Mouse (Mus musculus): ENCODE data around the gene Dazap1. TPM values are rescaled to one million over a fixed set of nuclear protein-coding genes. Genes with fewer than 3 reads are reported as not detected.

Dazap1 gene
- polyA plus RNA-seq, 1 experiment from 2014 or later, result 34.7 TPM

DNA sequence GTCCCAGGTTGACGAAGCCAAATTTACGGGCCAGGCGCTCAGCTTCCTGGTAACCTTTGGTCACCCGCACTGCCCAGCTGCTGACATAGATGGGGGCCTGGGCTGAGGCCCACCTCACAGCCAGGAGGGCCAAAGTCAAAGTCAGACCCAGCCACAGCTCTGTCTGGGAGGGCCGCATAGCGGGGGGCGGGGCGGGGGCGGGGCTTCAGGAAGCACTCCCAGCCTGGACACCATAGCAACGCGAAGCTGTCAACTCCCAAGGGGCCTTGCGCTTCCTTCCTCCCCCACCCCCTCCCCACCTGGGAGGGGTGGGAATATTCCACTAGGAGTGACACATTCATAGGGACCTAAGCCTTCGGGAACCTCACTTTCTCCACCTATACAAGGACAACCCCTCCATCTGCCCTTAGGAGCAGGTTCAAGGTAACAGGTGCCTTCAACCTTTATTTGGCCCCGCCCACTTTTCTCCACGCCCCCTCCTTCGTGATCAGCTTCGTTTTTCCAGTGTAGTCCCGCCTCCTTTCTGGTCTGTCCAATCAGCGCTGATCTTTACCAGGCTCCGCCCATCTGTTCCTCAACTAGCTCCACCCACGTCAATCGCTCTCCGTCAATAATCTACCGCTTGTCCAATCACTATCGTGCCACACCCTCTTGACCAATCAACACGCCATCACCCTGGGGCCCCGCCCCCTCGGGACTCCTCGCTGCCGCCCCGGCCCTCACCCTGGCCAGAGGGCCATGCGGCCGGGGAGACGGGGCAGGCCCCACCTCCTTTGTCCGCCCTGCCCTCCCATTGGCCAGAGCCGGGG is 68.2 kb downstream of the Dazap1 start, which contains the start of the genes Pcsk4 and Reep6:
Gene Pcsk4, minus strand, starts transcription at position 226 of the 809 bp plus-strand sequence.
Gene Reep6, plus strand, starts transcription at position 681 of the 809 bp plus-strand sequence.
- Histone ChIP-seq H3K36me3 (peaks cover 13% of the 10 kb centered on the region), H3K9ac (peak within 1 kb of the TSS; percentile 83), H3K27me3 (peaks cover 3% of the 10 kb centered on the region; the same call in 1 of the 2 replicates), H3K4me2 (peak within 1 kb of the TSS; percentile 98), H3K4me1 (replicated peaks) (peaks cover 77% of the 10 kb centered on the region), H3K4me3 (replicated peaks) (peak within 1 kb of the TSS; percentile 71), H3K27ac (peak within 1 kb of the TSS; percentile 96), H3K9me3 (replicated peaks) (no peaks in the 10 kb centered on the region)
- peak; percentile 100 for DNase-seq
- ATAC-seq (ENCODE audit: low read depth), result peak; percentile 81
- WGBS (ENCODE audit: insufficient replicate concordance), result 6% methylated on average over 36 of the region's 36 CpGs

DNA sequence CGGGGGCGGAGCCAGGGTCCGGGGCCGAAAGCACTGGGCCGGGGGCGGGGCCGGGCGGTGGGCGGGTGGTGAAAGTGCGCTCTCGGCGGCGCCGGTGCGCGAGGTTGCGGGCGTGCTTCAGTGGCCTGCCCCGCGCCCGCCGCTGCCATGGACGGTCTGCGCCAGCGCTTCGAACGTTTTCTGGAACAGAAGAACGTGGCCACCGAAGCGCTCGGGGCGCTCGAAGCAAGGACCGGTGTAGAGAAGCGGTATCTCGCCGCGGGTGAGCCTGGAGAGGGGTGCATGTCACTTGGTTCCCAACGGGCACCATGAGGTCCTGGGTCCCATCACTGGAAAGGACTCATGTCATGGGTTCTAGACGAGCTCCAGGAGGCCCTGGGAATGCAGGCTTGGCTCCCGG is 68.8 kb downstream of the Dazap1 start:
- H3K27me3 ChIP-seq, result peaks cover 3% of the 10 kb centered on the region; the same call in 1 of the 2 replicates
- H3K4me1 ChIP-seq (replicated peaks), result peaks cover 75% of the 10 kb centered on the region
- peak overlapping the region; percentile 71 for H3K4me3 ChIP-seq (replicated peaks)
- 1% methylated on average over 41 of the region's 41 CpGs for WGBS (ENCODE audit: insufficient replicate concordance)
- peak overlapping the region; percentile 96 for H3K27ac ChIP-seq
- no peaks in the 10 kb centered on the region for H3K9me3 ChIP-seq (replicated peaks)
- no peak for ATAC-seq (ENCODE audit: low read depth)
- H3K9ac ChIP-seq, result peak overlapping the region; percentile 83
- H3K36me3 ChIP-seq, result peaks cover 19% of the 10 kb centered on the region
- H3K4me2 ChIP-seq, result peak overlapping the region; percentile 98
- no peak for DNase-seq

DNA sequence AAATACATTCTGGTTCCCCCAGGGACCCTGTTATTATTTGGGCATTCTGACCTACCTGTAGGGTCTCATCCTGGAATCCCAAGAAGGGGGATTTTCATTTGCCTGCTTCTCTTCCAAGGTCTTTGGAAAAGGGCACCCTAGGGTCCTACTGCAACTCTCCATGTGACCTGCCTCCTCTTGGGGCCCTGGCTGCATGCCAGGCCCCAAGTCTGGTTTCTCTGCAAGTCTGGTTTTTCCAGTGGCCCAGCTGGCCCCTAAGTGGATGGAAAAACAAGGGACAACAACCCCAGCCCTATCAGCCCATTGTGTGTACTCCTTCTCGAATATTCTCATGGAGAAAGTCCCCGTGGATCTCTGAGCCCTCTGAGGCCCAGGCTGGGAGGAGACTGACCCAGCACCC is 69.6 kb downstream of the Dazap1 start:
- no peak for ATAC-seq (ENCODE audit: low read depth)
- peaks cover 8% of the 10 kb centered on the region for H3K27me3 ChIP-seq
- H3K4me2 ChIP-seq, result peak overlapping the region; percentile 98
- DNase-seq, result no peak
- H3K4me3 ChIP-seq (replicated peaks), result peak overlapping the region; percentile 71
- WGBS (ENCODE audit: insufficient replicate concordance), result 55% methylated on average over 2 of the region's 2 CpGs
- peaks cover 69% of the 10 kb centered on the region for H3K4me1 ChIP-seq (replicated peaks)
- H3K36me3 ChIP-seq, result peaks cover 27% of the 10 kb centered on the region
- no peaks in the 10 kb centered on the region for H3K9me3 ChIP-seq (replicated peaks)
- H3K9ac ChIP-seq, result peak overlapping the region; percentile 83
- H3K27ac ChIP-seq, result peak overlapping the region; percentile 96

DNA sequence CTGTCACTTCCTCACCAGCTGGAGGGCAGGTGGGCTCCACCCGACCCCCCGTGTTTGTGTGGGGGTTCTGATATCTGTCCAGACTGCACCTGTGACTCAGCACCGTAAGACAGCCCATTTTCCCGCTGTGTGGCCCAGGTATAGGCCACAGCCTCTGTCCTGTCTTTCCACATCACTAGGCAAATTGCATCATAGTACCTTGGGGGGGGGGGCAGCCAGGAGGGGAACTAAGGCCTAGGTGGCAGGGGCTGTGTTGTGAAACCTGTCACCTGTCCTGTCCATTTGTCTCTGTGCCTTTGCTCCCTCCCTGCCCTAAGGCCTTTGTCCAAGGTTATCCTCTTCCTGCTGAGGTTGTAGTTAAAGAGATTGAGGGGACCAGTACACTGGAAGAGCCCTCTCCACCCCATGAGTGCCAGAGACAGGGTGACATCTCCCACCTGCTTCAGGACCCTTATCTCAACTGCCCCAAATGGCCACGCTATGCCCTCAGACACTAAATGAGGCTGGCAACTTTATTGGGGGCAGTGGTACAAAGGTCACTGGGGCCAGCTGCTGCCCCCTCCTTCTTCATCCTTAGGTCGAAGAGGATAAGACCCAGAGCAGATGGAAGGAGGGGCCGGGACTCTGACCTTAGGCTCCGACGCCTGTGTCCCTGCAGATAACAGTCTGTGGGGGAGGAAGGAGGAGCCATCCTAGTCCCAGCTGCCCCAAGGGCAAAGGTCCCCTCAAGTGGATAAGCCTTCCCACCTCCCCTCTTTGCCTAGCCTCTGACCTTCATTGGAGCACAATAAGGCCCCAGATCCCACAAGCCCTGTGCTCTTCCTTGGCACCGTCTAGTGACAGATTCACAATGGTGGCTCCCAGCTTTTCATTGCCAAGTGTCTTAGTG is 70.6 kb downstream of the Dazap1 start:
- ATAC-seq (ENCODE audit: low read depth) (peak; percentile 79), DNase-seq (peak; percentile 83)
- Histone ChIP-seq H3K9ac (peak overlapping the region; percentile 83), H3K4me2 (peak overlapping the region; percentile 98), H3K4me3 (replicated peaks) (peak overlapping the region; percentile 71), H3K4me1 (replicated peaks) (peaks cover 66% of the 10 kb centered on the region), H3K9me3 (replicated peaks) (no peaks in the 10 kb centered on the region), H3K36me3 (peaks cover 35% of the 10 kb centered on the region), H3K27ac (peak overlapping the region; percentile 96), H3K27me3 (peaks cover 8% of the 10 kb centered on the region)
- 14% methylated on average over 10 of the region's 10 CpGs for WGBS (ENCODE audit: insufficient replicate concordance)

DNA sequence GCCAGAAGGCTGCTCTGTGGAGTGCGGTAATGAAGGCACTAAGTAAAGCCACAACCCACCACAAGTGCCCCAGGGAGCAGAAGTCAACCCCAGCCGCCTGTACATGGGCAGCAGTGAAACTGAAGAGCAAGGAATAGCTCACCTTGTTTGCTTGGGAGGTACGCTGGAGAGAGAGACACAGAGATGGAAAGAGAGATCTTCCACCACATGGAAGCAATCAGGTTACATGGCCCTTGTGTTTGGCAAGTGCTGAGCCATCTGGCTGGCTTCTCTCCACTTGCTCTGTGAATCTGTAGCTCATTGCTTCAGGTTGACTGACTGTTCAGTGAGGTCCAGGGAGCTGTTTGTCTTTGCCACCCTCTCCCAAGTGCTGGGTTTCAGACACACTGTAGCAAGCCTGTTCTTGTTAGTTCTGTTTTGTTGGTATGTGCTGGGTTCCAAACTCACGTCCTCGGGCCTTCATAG is 71.3 kb downstream of the Dazap1 start:
- H3K9ac ChIP-seq, result peak overlapping the region; percentile 83
- H3K4me3 ChIP-seq (replicated peaks), result peak overlapping the region; percentile 71
- 51% methylated on average over 5 of the region's 5 CpGs for WGBS (ENCODE audit: insufficient replicate concordance)
- peaks cover 66% of the 10 kb centered on the region for H3K4me1 ChIP-seq (replicated peaks)
- H3K36me3 ChIP-seq, result peaks cover 35% of the 10 kb centered on the region
- H3K27ac ChIP-seq, result peak overlapping the region; percentile 96
- no peaks in the 10 kb centered on the region for H3K9me3 ChIP-seq (replicated peaks)
- no peak for DNase-seq
- peak overlapping the region; percentile 98 for H3K4me2 ChIP-seq
- no peak for ATAC-seq (ENCODE audit: low read depth)
- peaks cover 8% of the 10 kb centered on the region for H3K27me3 ChIP-seq

DNA sequence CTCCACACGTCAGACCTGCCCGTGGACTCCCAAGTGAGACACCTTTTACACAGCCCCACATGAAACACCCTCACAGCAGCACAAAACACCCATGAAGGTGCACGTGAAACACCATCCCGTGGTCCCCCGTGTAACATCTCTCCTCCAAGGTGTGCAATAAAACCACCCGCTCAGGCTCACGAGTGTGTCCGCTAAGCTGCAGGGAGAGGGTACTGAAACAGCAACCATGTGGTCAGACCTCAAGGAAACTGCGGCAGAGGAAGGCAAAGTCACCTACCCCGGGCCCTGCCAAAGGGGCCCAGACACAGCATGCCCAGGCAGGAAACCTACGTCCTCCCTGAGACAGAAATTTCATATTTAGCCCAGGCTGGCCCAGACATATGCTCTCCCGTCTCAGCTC is 75.0 kb downstream of the Dazap1 start:
- Histone ChIP-seq H3K27me3 (peaks cover 20% of the 10 kb centered on the region), H3K9me3 (replicated peaks) (no peaks in the 10 kb centered on the region), H3K36me3 (peaks cover 35% of the 10 kb centered on the region), H3K4me3 (replicated peaks) (no peak overlapping the region), H3K4me1 (replicated peaks) (peaks cover 51% of the 10 kb centered on the region), H3K9ac (no peak overlapping the region), H3K4me2 (no peak overlapping the region), H3K27ac (no peak overlapping the region)
- DNase-seq (no peak), ATAC-seq (ENCODE audit: low read depth) (no peak)
- 73% methylated on average over 12 of the region's 12 CpGs for WGBS (ENCODE audit: insufficient replicate concordance)

Small RNAs within 50 kb of the gene (microRNA-seq; reads per million reads assigned to microRNA genes)
- gene Mir6911, result 2.9 reads per million, percentile 3 among the genes with 10 or more reads in this experiment

Other genes with a start within 250 kb of the Dazap1 start
- gene Arhgap45, start 244.8 kb upstream of the Dazap1 start, polyA plus RNA-seq (2015; fragmentation: Nextera tagmentation; extraction: Ambion mirVana), result 14.3 and 14.9 TPM in 2 replicates
- gene Polr2e, start 221.7 kb upstream of the Dazap1 start, polyA plus RNA-seq (2015; fragmentation: Nextera tagmentation; extraction: Ambion mirVana), result 120 and 122 TPM in 2 replicates
- gene Gpx4, start 214.3 kb upstream of the Dazap1 start, polyA plus RNA-seq (2015; fragmentation: Nextera tagmentation; extraction: Ambion mirVana), result 677 TPM in 2 replicates
- 9.2 and 9.9 TPM in 2 replicates for gene Sbno2, start 155.9 kb upstream of the Dazap1 start, polyA plus RNA-seq (2015; fragmentation: Nextera tagmentation; extraction: Ambion mirVana)
- gene Stk11, start 145.7 kb upstream of the Dazap1 start, polyA plus RNA-seq (2015; fragmentation: Nextera tagmentation; extraction: Ambion mirVana), result 16.2 and 18.3 TPM in 2 replicates
- gene Atp5d, start 122.9 kb upstream of the Dazap1 start, polyA plus RNA-seq (2015; fragmentation: Nextera tagmentation; extraction: Ambion mirVana), result 358 and 362 TPM in 2 replicates
- 0.54 and 0.69 TPM in 2 replicates for gene Cbarp, start 120.7 kb upstream of the Dazap1 start, polyA plus RNA-seq (2015; fragmentation: Nextera tagmentation; extraction: Ambion mirVana)
- gene Midn, start 113.2 kb upstream of the Dazap1 start, polyA plus RNA-seq (2015; fragmentation: Nextera tagmentation; extraction: Ambion mirVana), result 3.0 and 3.3 TPM in 2 replicates
- 19.5 and 21.9 TPM in 2 replicates for gene Cirbp, start 95.5 kb upstream of the Dazap1 start, polyA plus RNA-seq (2015; fragmentation: Nextera tagmentation; extraction: Ambion mirVana)
- 14.8 and 15.1 TPM in 2 replicates for gene 1600002K03Rik, start 88.5 kb upstream of the Dazap1 start, polyA plus RNA-seq (2015; fragmentation: Nextera tagmentation; extraction: Ambion mirVana)
- gene Efna2, start 82.0 kb upstream of the Dazap1 start, polyA plus RNA-seq (2015; fragmentation: Nextera tagmentation; extraction: Ambion mirVana), result 0.98 and 1.1 TPM in 2 replicates
- 26.1 and 26.5 TPM in 2 replicates for gene Mum1, start 35.1 kb upstream of the Dazap1 start, polyA plus RNA-seq (2015; fragmentation: Nextera tagmentation; extraction: Ambion mirVana)
- gene Ndufs7, start 12.4 kb upstream of the Dazap1 start, polyA plus RNA-seq (2015; fragmentation: Nextera tagmentation; extraction: Ambion mirVana), result 241 and 294 TPM in 2 replicates
- 53.5 and 57.2 TPM in 2 replicates for gene Gamt, start 474 bp upstream of the Dazap1 start, polyA plus RNA-seq (2015; fragmentation: Nextera tagmentation; extraction: Ambion mirVana)
- gene Rps15, start 31.0 kb downstream of the Dazap1 start, polyA plus RNA-seq (2015; fragmentation: Nextera tagmentation; extraction: Ambion mirVana), result 792 and 836 TPM in 2 replicates
- gene Apc2, start 34.5 kb downstream of the Dazap1 start, polyA plus RNA-seq (2015; fragmentation: Nextera tagmentation; extraction: Ambion mirVana), result 0.13 and 0.24 TPM in 2 replicates
- 42.3 and 43.7 TPM in 2 replicates for gene 2310011J03Rik, start 59.1 kb downstream of the Dazap1 start, polyA plus RNA-seq (2015; fragmentation: Nextera tagmentation; extraction: Ambion mirVana)
- gene Pcsk4, start 68.0 kb downstream of the Dazap1 start, polyA plus RNA-seq (2015; fragmentation: Nextera tagmentation; extraction: Ambion mirVana), result 5.3 TPM in 2 replicates
- gene Reep6, start 68.5 kb downstream of the Dazap1 start, polyA plus RNA-seq (2015; fragmentation: Nextera tagmentation; extraction: Ambion mirVana), result 50.9 and 65.0 TPM in 2 replicates
- 1.8 and 2.5 TPM in 2 replicates for gene Adamtsl5, start 86.9 kb downstream of the Dazap1 start, polyA plus RNA-seq (2015; fragmentation: Nextera tagmentation; extraction: Ambion mirVana)
- 0.12 TPM in 1 of 2 replicates, not detected in the other for gene Plk5, start 95.0 kb downstream of the Dazap1 start, polyA plus RNA-seq (2015; fragmentation: Nextera tagmentation; extraction: Ambion mirVana)
- gene Mex3d, start 126.2 kb downstream of the Dazap1 start, polyA plus RNA-seq (2015; fragmentation: Nextera tagmentation; extraction: Ambion mirVana), result 1.0 and 1.1 TPM in 2 replicates
- 81.2 and 87.4 TPM in 2 replicates for gene Mbd3, start 138.1 kb downstream of the Dazap1 start, polyA plus RNA-seq (2015; fragmentation: Nextera tagmentation; extraction: Ambion mirVana)
- gene Uqcr11, start 145.3 kb downstream of the Dazap1 start, polyA plus RNA-seq (2015; fragmentation: Nextera tagmentation; extraction: Ambion mirVana), result 474 and 603 TPM in 2 replicates
- 55.2 and 56.2 TPM in 2 replicates for gene Tcf3, start 172.2 kb downstream of the Dazap1 start, polyA plus RNA-seq (2015; fragmentation: Nextera tagmentation; extraction: Ambion mirVana)
- gene Onecut3, start 233.3 kb downstream of the Dazap1 start, polyA plus RNA-seq (2015; fragmentation: Nextera tagmentation; extraction: Ambion mirVana), result 0.02 TPM in 1 of 2 replicates, not detected in the other

All from liver, embryonic 13.5 days (tissue).